Mouse (Mus musculus) limb, embryonic 13.5 days (tissue): ENCODE data around the gene Mcrs1. TPM values are rescaled to one million over a fixed set of nuclear protein-coding genes. Genes with fewer than 3 reads are reported as not detected.
"Not testable (repeated sequence)": the region's sequence is repeated elsewhere in the genome, so short reads cannot be mapped to it uniquely, and the experiment has no call there.

Experiments used
- ATAC-seq: fragments of 200-750 bp; cut with Nextera tagmentation; 2 replicates; pipeline ENCODE4 v1.8.0; 2017; ENCODE audit warnings: low read depth, moderate number of reproducible peaks, moderate TSS enrichment; ENCODE audit not compliant: low FRiP score
- H3K27ac ChIP-seq: fragments of 300-500 bp; sonication (generic); 2 replicates; pipeline ENCODE4 v1.5.1; 2015; ENCODE audit warnings: inconsistent platforms, mild to moderate bottlenecking, moderate library complexity
- H3K27me3 ChIP-seq: fragments of 300-500 bp; sonication (generic); 2 replicates; pipeline ENCODE4 v1.6.1; 2015; ENCODE audit warnings: mild to moderate bottlenecking, inconsistent platforms
- H3K36me3 ChIP-seq: fragments of 300-500 bp; sonication (generic); 2 replicates; pipeline ENCODE4 v1.6.1; 2015; ENCODE audit warnings: inconsistent platforms, mild to moderate bottlenecking, moderate library complexity
- H3K4me1 ChIP-seq: fragments of 300-500 bp; sonication (generic); 2 replicates; pipeline ENCODE4 v1.6.1; 2015; ENCODE audit warnings: inconsistent platforms
- H3K4me2 ChIP-seq: fragments of 300-500 bp; sonication (generic); replicated peaks from 2 replicates; pipeline ENCODE4 v1.6.1; 2015; ENCODE audit warnings: inconsistent platforms, mild to moderate bottlenecking, moderate library complexity
- H3K4me3 ChIP-seq: fragments of 300-500 bp; sonication (generic); 2 replicates; pipeline ENCODE4 v1.5.1; 2015; ENCODE audit warnings: moderate library complexity, mild to moderate bottlenecking, inconsistent platforms
- H3K9ac ChIP-seq: fragments of 300-500 bp; sonication (generic); 2 replicates; pipeline ENCODE4 v1.6.1; 2015; ENCODE audit warnings: mild to moderate bottlenecking, inconsistent platforms
- H3K9me3 ChIP-seq: fragments of 300-500 bp; sonication (generic); 2 replicates; pipeline ENCODE4 v1.6.1; 2016; ENCODE audit warnings: inconsistent platforms
- WGBS: fragments of 180-500 bp; shearing (Covaris S2); methylation state at CpG from one replicate; pipeline ENCODE4 v1.1.7; 2015; 5-methylcytosine and 5-hydroxymethylcytosine counted together
- polyA plus RNA-seq: library from polyadenylated mRNA; unstranded; fragments of >200 nt; fragmentation: Nextera tagmentation; extraction: Ambion mirVana; gene quantifications from 2 replicates; pipeline ENCODE4 v1.2.1, GENCODE M21; 2015

Mcrs1 gene
- polyA plus RNA-seq, 1 experiment from 2014 or later, result 144 TPM

DNA sequence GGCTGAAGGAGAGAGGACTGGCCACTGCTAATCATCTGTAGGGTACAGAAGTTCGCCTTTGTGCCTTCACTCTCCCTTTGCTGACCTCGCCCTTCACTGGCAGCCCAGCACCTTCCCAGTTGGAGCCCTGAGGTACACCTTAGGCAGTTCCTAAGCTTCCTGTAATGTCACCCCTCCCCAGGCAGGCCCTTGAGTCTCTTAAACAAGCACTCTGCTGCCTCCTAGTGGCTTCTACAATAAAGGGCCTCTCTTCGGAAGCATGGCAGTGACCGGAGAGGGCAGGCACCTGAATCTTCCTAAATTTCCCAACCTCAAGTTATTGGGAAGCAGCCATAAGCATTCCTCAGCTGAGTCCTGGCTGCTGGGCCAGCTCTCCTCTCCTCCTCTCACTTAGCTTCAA is 13.9 kb upstream of the Mcrs1 start:
- no peak overlapping the region for H3K9ac ChIP-seq
- no peak overlapping the region for H3K4me2 ChIP-seq
- H3K9me3 ChIP-seq, result no peaks in the 10 kb centered on the region
- no peaks in the 10 kb centered on the region for H3K36me3 ChIP-seq
- peak; percentile 24; the same call in 1 of the 2 replicates for ATAC-seq
- H3K27ac ChIP-seq, result no peak overlapping the region
- 0 out of 2 replicates have a peak, but pooled peaks cover 5% of the 10 kb centered on the region for H3K4me1 ChIP-seq
- no peaks in the 10 kb centered on the region for H3K27me3 ChIP-seq
- 23% methylated on average over 4 of the region's 4 CpGs for WGBS
- H3K4me3 ChIP-seq, result no peak overlapping the region

DNA sequence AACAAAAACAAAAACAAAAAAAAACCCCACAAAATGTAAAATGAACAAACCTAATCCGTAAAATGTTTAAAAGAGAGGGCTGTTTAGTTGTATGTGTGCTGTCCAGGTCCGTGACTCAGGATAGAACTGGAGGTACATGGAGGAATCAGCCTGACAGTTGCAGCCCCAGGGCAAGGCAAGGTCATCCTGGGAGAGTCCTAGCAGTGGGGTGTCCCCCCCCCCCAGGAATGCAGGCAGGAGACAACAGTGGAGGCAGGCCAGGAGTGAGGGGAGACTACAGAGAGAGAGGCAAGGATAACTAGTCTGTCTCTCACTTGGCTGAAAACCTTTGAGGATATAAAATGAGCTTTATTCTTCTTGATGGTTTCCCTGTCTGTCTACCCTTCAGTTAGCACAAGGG is 12.6 kb upstream of the Mcrs1 start:
- H3K27me3 ChIP-seq, result no peaks in the 10 kb centered on the region
- H3K9me3 ChIP-seq, result no peaks in the 10 kb centered on the region
- no peak for ATAC-seq
- H3K4me3 ChIP-seq, result no peak overlapping the region
- no peak overlapping the region for H3K27ac ChIP-seq
- no peak overlapping the region for H3K4me2 ChIP-seq
- H3K4me1 ChIP-seq, result peaks cover 5% of the 10 kb centered on the region; the same call in 1 of the 2 replicates
- H3K36me3 ChIP-seq, result no peaks in the 10 kb centered on the region
- 77% methylated on average over 2 of the region's 2 CpGs for WGBS
- H3K9ac ChIP-seq, result no peak overlapping the region

DNA sequence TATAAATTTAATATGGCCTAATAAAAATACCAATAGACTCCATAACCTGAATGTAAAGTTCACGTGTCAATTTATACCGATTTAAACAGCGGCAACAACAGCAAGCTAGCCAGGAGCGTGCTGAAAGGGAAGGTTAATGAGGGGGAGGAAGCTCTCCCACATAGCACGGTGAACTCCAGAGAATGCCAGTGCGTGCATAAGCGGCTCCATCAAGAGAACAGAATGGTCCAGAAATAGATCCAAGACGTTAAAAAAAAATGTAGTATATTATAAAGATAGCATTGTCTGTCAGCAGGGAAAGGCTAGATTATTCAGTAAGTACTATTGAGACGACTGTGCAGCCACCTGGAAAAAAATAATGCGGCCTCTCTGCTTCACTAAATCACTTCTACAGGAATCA is 10.9 kb upstream of the Mcrs1 start:
- Histone ChIP-seq H3K4me1 (peaks cover 5% of the 10 kb centered on the region; the same call in 1 of the 2 replicates), H3K36me3 (no peaks in the 10 kb centered on the region), H3K9me3 (no peaks in the 10 kb centered on the region), H3K27me3 (no peaks in the 10 kb centered on the region), H3K4me3 (no peak overlapping the region), H3K27ac (no peak overlapping the region), H3K4me2 (no peak overlapping the region), H3K9ac (no peak overlapping the region)
- ATAC-seq, result no peak
- 34% methylated on average over 10 of the region's 10 CpGs for WGBS

DNA sequence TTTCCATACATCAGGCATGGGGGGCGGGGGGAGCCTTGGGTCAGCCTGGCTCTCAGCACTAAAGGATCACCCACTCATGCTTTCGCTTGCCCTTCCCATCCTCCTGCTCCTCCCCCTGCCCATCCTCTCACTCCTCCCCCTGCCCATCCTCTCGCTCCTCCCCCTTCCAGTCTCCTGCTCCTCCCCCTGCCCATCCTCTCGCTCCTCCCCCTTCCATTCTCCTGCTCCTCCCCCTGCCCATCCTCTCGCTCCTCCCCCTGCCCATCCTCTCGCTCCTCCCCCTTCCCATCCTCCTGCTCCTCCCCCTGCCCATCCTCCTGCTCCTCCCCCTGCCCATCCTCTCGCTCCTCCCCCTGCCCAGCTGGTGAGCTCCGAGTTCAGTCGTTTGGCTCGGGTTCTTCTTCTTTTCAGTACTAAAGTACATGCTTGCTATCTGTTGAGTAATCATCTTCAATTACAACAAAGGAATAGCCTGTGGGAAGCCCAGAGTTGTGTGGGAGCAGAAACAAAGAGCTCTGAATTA is 8.0 kb upstream of the Mcrs1 start:
- Histone ChIP-seq H3K9me3 (no peaks in the 10 kb centered on the region), H3K27me3 (no peaks in the 10 kb centered on the region), H3K4me3 (peak overlapping the region; percentile 17; the same call in 1 of the 2 replicates), H3K36me3 (no peaks in the 10 kb centered on the region), H3K27ac (no peak overlapping the region), H3K4me2 (peak overlapping the region; percentile 49), H3K4me1 (peaks cover 5% of the 10 kb centered on the region; the same call in 1 of the 2 replicates), H3K9ac (no peak overlapping the region)
- 4% methylated on average over 8 of the region's 10 CpGs for WGBS
- ATAC-seq, result 0 out of 2 replicates have a peak, but pooled peaks have one; percentile 32

DNA sequence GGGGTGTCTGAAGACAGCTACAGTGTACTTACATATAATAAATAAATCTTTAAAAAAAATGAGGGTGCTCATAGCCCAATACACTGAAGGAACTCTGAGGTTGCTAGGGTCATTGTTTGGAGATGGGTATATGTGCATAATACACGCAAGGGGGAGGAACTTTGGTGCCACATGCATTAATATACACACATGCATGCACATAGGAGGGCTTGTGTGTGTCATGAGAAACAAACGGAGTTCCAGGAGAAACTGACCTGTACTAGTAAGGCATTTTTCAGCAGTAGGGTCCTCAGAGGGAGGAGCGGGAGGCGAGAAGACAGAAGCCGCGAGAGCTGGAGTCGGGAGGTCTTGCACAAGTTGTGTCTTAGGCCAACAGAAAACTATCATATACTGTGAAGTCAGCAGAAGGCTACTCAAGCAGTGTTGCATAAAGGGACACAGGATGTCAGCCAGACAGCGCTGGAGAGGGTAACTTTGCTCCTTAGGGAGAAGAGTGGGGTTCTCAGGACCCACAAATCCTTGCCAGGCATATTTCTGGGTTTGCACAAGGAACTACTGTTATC is 7.5 kb upstream of the Mcrs1 start:
- no peak overlapping the region for H3K9ac ChIP-seq
- H3K27ac ChIP-seq, result no peak overlapping the region
- ATAC-seq, result 0 out of 2 replicates have a peak, but pooled peaks have one; percentile 24
- 67% methylated on average over 8 of the region's 8 CpGs for WGBS
- no peaks in the 10 kb centered on the region for H3K9me3 ChIP-seq
- no peaks in the 10 kb centered on the region for H3K27me3 ChIP-seq
- H3K4me2 ChIP-seq, result peak overlapping the region; percentile 46
- no peaks in the 10 kb centered on the region for H3K36me3 ChIP-seq
- H3K4me3 ChIP-seq, result no peak overlapping the region
- H3K4me1 ChIP-seq, result peaks cover 5% of the 10 kb centered on the region; the same call in 1 of the 2 replicates

DNA sequence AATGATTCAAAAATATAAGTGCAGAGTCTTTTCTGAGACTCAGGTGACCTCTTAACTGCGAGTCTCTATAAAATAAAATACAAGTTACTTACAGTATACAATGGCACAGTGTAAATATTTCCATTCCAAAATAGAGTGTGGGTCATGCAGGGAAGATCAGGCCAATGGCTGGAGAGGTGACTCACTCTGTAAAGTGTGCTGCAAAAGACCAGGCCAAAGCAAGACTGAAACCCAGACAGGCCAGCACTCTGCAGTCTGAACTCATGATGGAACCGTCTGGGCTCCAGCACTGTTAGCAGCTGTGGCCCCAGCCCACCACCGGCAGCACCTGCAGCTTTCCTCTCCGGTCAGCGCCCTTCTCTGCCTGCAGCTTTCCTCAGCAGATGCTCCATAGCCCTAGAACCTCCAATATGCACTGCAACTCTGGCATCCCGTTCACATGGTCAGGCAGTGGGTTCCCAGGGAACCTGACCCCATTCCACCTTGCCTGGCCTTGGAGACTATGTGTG is 3.5 kb upstream of the Mcrs1 start:
- no peak overlapping the region for H3K4me3 ChIP-seq
- H3K9me3 ChIP-seq, result no peaks in the 10 kb centered on the region
- 81% methylated on average over 6 of the region's 6 CpGs for WGBS
- H3K36me3 ChIP-seq, result peaks cover under 1% of the 10 kb centered on the region; the same call in 1 of the 2 replicates
- no peak overlapping the region for H3K9ac ChIP-seq
- H3K4me2 ChIP-seq, result no peak overlapping the region
- no peak overlapping the region for H3K27ac ChIP-seq
- H3K27me3 ChIP-seq, result no peaks in the 10 kb centered on the region
- peaks cover 13% of the 10 kb centered on the region for H3K4me1 ChIP-seq
- ATAC-seq, result no peak

DNA sequence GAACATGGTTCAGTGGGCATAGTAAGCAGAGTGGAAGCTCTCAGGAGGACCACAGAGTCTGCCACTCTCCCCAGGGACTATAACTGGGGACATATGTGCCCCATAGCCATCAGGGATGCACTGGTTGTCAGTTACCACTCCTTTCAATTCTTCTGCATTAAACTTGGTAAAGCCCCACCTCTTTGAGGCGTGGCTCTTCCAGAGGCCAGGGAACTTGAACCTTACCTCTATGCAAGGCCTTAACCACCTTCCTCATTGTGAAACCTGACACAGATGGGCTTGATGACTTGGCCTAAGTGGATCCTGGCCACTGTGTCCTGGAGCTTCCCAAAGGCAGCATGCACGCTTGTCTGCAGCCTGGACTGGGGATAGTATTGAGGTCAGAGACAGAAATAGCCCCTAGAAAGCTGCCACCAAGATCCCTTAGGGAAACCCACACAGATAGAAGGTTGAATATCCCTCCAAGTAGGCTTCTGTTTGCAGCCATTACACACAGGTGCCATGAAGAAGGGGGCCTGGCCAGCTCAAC is 2.8 kb upstream of the Mcrs1 start:
- peaks cover 8% of the 10 kb centered on the region for H3K36me3 ChIP-seq
- H3K9me3 ChIP-seq, result no peaks in the 10 kb centered on the region
- WGBS, result 89% methylated on average over 2 of the region's 2 CpGs
- ATAC-seq, result no peak
- no peak overlapping the region for H3K27ac ChIP-seq
- no peak overlapping the region for H3K4me2 ChIP-seq
- peaks cover 17% of the 10 kb centered on the region for H3K4me1 ChIP-seq
- H3K27me3 ChIP-seq, result no peaks in the 10 kb centered on the region
- no peak overlapping the region for H3K4me3 ChIP-seq
- no peak overlapping the region for H3K9ac ChIP-seq

DNA sequence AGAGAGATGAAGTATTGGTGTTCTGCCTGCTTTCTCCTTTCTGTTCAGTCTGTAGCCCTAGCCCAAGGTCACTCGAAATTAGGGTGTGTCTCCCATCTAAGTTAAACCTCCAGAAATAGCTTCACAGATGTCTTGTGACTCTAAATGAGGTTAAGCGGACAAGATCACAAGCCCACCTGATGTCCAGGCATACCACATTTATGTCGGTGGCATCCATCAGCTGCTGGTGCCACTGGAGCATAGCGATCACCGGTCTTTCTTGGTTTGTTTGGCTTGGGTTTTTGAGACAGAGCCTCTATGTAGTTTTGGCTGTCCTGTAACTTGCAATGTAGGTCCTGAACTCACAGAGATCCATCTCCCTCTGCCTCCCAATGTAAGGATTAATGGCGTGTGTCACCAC is 2.0 kb upstream of the Mcrs1 start:
- H3K36me3 ChIP-seq, result peaks cover 14% of the 10 kb centered on the region
- H3K9ac ChIP-seq, result no peak overlapping the region
- ATAC-seq, result no peak

DNA sequence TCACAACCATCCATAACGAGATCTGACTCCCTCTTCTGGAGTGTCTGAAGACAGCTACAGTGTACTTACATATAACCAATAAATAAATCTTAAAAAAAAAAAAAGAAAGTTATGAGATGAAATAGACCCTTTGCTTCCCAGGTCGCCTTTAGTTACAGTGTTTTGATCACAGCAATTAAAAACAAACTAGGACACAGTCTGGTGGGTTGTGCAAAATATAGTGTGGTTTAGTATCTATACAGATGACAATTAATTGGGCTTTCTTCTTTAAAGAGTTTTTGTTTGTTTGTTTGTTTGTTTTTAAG is 1.4 kb upstream of the Mcrs1 start:
- not testable (repeated sequence) for H3K27me3 ChIP-seq, ATAC-seq, H3K9me3 ChIP-seq, H3K27ac ChIP-seq, H3K9ac ChIP-seq
- H3K4me2 ChIP-seq, result peak overlapping the region; percentile 84
- 35% methylated on average over 2 of the region's 2 CpGs for WGBS
- peaks cover 21% of the 10 kb centered on the region for H3K36me3 ChIP-seq
- H3K4me3 ChIP-seq, result peak overlapping the region; percentile 59; the same call in 1 of the 2 replicates
- peaks cover 17% of the 10 kb centered on the region; the same call in 1 of the 2 replicates for H3K4me1 ChIP-seq

More for the DNA sequence above, 2.0 kb upstream of the Mcrs1 start:
- Histone ChIP-seq H3K27ac (no peak overlapping the region), H3K4me2 (no peak overlapping the region), H3K9me3 (no peaks in the 10 kb centered on the region), H3K4me3 (no peak overlapping the region), H3K27me3 (no peaks in the 10 kb centered on the region), H3K4me1 (peaks cover 17% of the 10 kb centered on the region; the same call in 1 of the 2 replicates)
- 95% methylated on average over 6 of the region's 6 CpGs for WGBS

DNA sequence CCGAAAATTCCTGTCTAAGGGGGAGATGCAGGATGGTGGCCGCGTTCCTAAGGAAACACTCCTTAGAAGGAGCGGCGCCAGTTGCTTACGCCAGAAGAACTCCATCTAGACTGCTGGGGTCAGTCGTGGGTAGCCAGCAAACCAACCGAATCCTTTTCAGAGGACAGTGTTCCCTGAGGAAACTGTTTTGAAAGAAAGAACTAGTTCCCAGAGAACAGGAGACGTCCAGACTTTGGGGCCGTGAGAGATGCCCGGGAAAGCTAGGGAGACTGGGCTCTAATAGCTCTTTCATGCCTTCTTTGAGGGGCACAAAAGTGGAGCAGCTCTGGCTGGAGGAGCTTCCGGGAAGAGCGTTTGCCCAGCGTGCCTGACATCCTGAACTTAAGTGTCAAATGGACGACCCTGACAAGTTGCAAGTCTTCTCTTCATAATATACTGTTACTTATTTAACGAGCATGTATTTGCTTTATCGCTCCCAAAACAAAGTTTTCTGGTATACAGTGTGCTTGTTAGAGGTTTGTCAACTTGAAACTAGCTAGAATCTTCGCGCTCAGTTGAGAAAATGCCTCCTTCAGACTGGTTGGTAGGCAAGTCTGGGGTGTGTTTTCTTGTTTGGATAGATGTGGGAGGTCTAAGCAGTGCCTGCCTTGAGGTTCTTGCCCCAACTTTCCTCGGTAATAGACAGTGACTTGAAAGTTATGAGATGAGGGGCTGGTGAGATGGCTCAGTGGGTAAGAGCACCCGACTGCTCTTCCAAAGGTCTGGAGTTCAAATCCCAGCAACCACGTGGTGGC is 817 bp upstream of the Mcrs1 start:
- WGBS, result 3% methylated on average over 22 of the region's 22 CpGs

DNA sequence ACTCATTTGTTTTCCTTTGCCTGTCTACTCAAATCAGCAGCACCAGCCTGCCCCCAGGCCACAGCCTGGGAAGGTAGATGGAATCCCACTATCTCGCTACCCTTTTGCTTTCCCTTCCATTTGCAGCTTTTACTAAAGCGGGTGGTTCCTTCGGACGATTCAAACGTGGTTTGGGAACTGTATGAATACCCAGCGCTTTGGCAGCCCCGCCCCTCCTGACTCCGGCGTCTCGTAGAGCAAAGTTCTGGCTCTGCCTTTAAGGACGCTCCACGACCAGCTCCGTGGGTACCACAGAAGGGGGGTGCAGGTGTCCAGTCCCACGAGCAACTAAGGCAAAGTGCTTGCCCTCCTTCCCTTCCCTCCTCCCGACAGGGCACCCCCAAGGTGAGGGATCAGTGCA is 650 bp downstream of the Mcrs1 start:
- ATAC-seq, result 0 out of 2 replicates have a peak, but pooled peaks have one; percentile 2
- 1% methylated on average over 14 of the region's 15 CpGs for WGBS
- peak overlapping the region; percentile 67 for H3K9ac ChIP-seq

More for the DNA sequence above, 817 bp upstream of the Mcrs1 start:
- Histone ChIP-seq H3K9me3 (no peaks in the 10 kb centered on the region), H3K4me1 (peaks cover 17% of the 10 kb centered on the region; the same call in 1 of the 2 replicates), H3K9ac (peak overlapping the region; percentile 72), H3K4me2 (peak overlapping the region; percentile 84), H3K36me3 (peaks cover 26% of the 10 kb centered on the region), H3K27me3 (no peaks in the 10 kb centered on the region), H3K4me3 (peak overlapping the region; percentile 59), H3K27ac (peak overlapping the region; percentile 97)
- ATAC-seq, result peak; percentile 33

DNA sequence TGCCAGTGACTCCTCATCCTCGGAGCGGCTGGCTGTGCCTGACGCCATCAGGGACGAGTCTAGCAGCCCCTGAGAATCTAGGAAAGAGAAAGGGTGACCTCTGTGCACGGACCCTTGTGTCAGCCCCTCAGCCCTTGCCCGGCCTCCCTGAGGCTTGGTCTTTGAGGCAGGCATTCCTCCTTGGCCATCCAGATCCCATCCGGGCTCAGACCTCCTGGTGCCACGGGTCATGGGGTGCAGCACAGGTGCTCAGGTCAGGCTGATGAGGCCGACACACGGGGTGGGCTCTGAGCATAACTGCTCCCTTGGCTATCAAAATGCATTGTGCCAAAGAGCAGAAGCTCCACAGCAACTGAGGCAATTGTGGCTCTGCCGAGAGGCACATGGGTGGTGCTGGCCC is 1.8 kb downstream of the Mcrs1 start:
- no peak overlapping the region for H3K4me3 ChIP-seq
- ATAC-seq, result no peak
- peaks cover 53% of the 10 kb centered on the region for H3K36me3 ChIP-seq
- peak overlapping the region; percentile 84; the same call in 1 of the 2 replicates for H3K4me2 ChIP-seq
- 0 out of 2 replicates have a peak overlapping the region, but pooled peaks have one; percentile 3 for H3K9ac ChIP-seq
- no peaks in the 10 kb centered on the region for H3K9me3 ChIP-seq
- peaks cover 17% of the 10 kb centered on the region; the same call in 1 of the 2 replicates for H3K4me1 ChIP-seq
- H3K27ac ChIP-seq, result no peak overlapping the region
- no peaks in the 10 kb centered on the region for H3K27me3 ChIP-seq
- 93% methylated on average over 11 of the region's 11 CpGs for WGBS

More for the DNA sequence above, 650 bp downstream of the Mcrs1 start:
- peak overlapping the region; percentile 28; the same call in 1 of the 2 replicates for H3K27ac ChIP-seq
- peaks cover 17% of the 10 kb centered on the region; the same call in 1 of the 2 replicates for H3K4me1 ChIP-seq
- peak overlapping the region; percentile 84 for H3K4me2 ChIP-seq
- H3K9me3 ChIP-seq, H3K27me3 ChIP-seq: not testable (repeated sequence)
- H3K36me3 ChIP-seq, result peaks cover 41% of the 10 kb centered on the region
- peak overlapping the region; percentile 59 for H3K4me3 ChIP-seq
